Mouse (Mus musculus) cerebellum, adult 2 months (tissue): Measurements from ENCODE around the gene 2610318N02Rik. TPM values are rescaled to one million over a fixed set of nuclear protein-coding genes. Genes with fewer than 3 reads are reported as not detected.
A peak's percentile ranks its signal among the peaks of the same experiment; 100 is the strongest.

Source experiments
- DNase-seq, 2 experiments: peaks; one replicate each; pipeline ENCODE4 v3.0.0; 2021
- H3K27ac ChIP-seq: fragments of 200-500 bp; 2 replicates; pipeline ENCODE4 v1.5.1; 2012; ENCODE audit warnings: low read length, control low read depth, inconsistent platforms; ENCODE audit not compliant: insufficient read depth
- H3K27me3 ChIP-seq: fragments of 200-500 bp; 2 replicates; pipeline ENCODE4 v1.6.1; 2012; ENCODE audit warnings: inconsistent platforms, mild to moderate bottlenecking, low read length, moderate library complexity; ENCODE audit not compliant: control insufficient read depth, insufficient read depth
- H3K4me1 ChIP-seq: fragments of 200-500 bp; 2 replicates; pipeline ENCODE4 v1.6.1; 2011; ENCODE audit warnings: low read length; ENCODE audit not compliant: control insufficient read depth, insufficient read depth
- H3K4me3 ChIP-seq: fragments of 200-500 bp; replicated peaks from 2 replicates; pipeline ENCODE3; 2011; ENCODE audit warnings: mild to moderate bottlenecking, low read depth, low read length, control low read depth; ENCODE audit not compliant: insufficient read depth
- CTCF ChIP-seq: fragments of 200-500 bp; IDR thresholded peaks from 2 replicates; pipeline ENCODE4 v1.5.1; 2011; ENCODE audit warnings: low read depth, mild to moderate bottlenecking, control low read depth, low read length, moderate library complexity, borderline replicate concordance; ENCODE audit not compliant: insufficient read depth
- POLR2A ChIP-seq: fragments of 200-500 bp; IDR thresholded peaks from 2 replicates; pipeline ENCODE4 v1.6.1; 2011; ENCODE audit warnings: low read length, control low read depth, borderline replicate concordance; ENCODE audit not compliant: insufficient read depth
- WGBS: fragments of 180-500 bp; shearing (Covaris S2); methylation state at CpG from one replicate; pipeline ENCODE4 v1.1.7; 2018; 5-methylcytosine and 5-hydroxymethylcytosine counted together
- polyA plus RNA-seq: library from polyadenylated mRNA; depleted of rRNA; stranded (reverse); fragments of >200 nt; gene quantifications from 2 replicates; pipeline ENCODE4 v1.2.3, GENCODE M21; 2012

The 2610318N02Rik gene
- polyA plus RNA-seq, 1 experiment: 1.2 TPM

- peak; percentile 61; the same call in 1 of the 2 replicates for TF ChIP-seq CTCF
- TF ChIP-seq POLR2A: no peak
- Histone ChIP-seq H3K4me1 (peaks cover 5% of the 10 kb centered on the region; the same call in 1 of the 2 replicates), H3K4me3 (no peak overlapping the region), H3K27ac (no peak overlapping the region), H3K27me3 (no peaks in the 10 kb centered on the region)
- peak in 1 of 2 experiments; percentile 26 for DNase-seq
- WGBS: 100% methylated on average over 1 of the region's 1 CpGs
These were observed 2.3 kb upstream of the 2610318N02Rik start for GRCm38 (mm10) chr16:17127292-17127691.

GRCm38 (mm10) chr16:17124119-17124870, 672 bp downstream of the 2610318N02Rik start:
- 33% methylated on average over 22 of the region's 22 CpGs for WGBS
- Histone ChIP-seq H3K27ac (no peak overlapping the region), H3K4me3 (peak overlapping the region; percentile 29), H3K4me1 (peaks cover 5% of the 10 kb centered on the region; the same call in 1 of the 2 replicates), H3K27me3 (no peaks in the 10 kb centered on the region)
- no peak for DNase-seq
- TF ChIP-seq POLR2A: no peak
- no peak for TF ChIP-seq CTCF

- Histone ChIP-seq H3K4me3 (no peak overlapping the region), H3K27me3 (no peaks in the 10 kb centered on the region), H3K27ac (no peak overlapping the region), H3K4me1 (peaks cover 5% of the 10 kb centered on the region; the same call in 1 of the 2 replicates)
- DNase-seq: no peak
- 60% methylated on average over 14 of the region's 14 CpGs for WGBS
- TF ChIP-seq CTCF (no peak), POLR2A (no peak)
These were observed 3.4 kb downstream of the 2610318N02Rik start for GRCm38 (mm10) chr16:17121569-17121968.

- Histone ChIP-seq H3K27me3 (no peaks in the 10 kb centered on the region), H3K4me3 (no peak overlapping the region), H3K4me1 (no peaks in the 10 kb centered on the region), H3K27ac (no peak overlapping the region)
- no peak for TF ChIP-seq CTCF
- no peak for TF ChIP-seq POLR2A
- 83% methylated on average over 5 of the region's 5 CpGs for WGBS
- DNase-seq: no peak
These were observed 7.6 kb downstream of the 2610318N02Rik start for GRCm38 (mm10) chr16:17117309-17117799.

- 7% methylated on average over 38 of the region's 38 CpGs for WGBS
These were observed 13.9 kb downstream of the 2610318N02Rik start, which contains the start of gene Ppil2 for GRCm38 (mm10) chr16:17110771-17111743. Gene Ppil2, minus strand, starts transcription at chr16:17111257.

GRCm38 (mm10) chr16:17104600-17104999, 20.4 kb downstream of the 2610318N02Rik start:
- WGBS: 63% methylated on average over 4 of the region's 4 CpGs
- DNase-seq: no peak
- H3K27ac ChIP-seq: no peak overlapping the region
- TF ChIP-seq CTCF (no peak), POLR2A (no peak)
- H3K27me3 ChIP-seq: no peaks in the 10 kb centered on the region
- no peaks in the 10 kb centered on the region; the same call in 1 of the 2 replicates for H3K4me1 ChIP-seq
- no peak overlapping the region for H3K4me3 ChIP-seq

More at GRCm38 (mm10) chr16:17110771-17111743, 13.9 kb downstream of the 2610318N02Rik start, which contains the start of gene Ppil2:
- peak within 1 kb of the TSS; percentile 66 for H3K4me3 ChIP-seq
- DNase-seq: peak; percentile 77 to 80
- H3K27me3 ChIP-seq: no peaks in the 10 kb centered on the region
- no peaks in the 10 kb centered on the region; the same call in 1 of the 2 replicates for H3K4me1 ChIP-seq
- TF ChIP-seq POLR2A: peak; percentile 98; the same call in 1 of the 2 replicates
- TF ChIP-seq CTCF: no peak
- H3K27ac ChIP-seq: no peak within 1 kb of the TSS

- TF ChIP-seq POLR2A: no peak
- no peak for TF ChIP-seq CTCF
- no peak for DNase-seq
- H3K4me1 ChIP-seq: no peaks in the 10 kb centered on the region
- no peaks in the 10 kb centered on the region for H3K27me3 ChIP-seq
- no peak overlapping the region for H3K4me3 ChIP-seq
- WGBS: 45% methylated on average over 7 of the region's 7 CpGs
- no peak overlapping the region for H3K27ac ChIP-seq
These were observed 22.2 kb downstream of the 2610318N02Rik start for GRCm38 (mm10) chr16:17102630-17103220.
